Mouse (Mus musculus) limb, embryonic 13.5 days (tissue): ENCODE data around the gene Flt4. TPM values are rescaled to one million over a fixed set of nuclear protein-coding genes. Genes with fewer than 3 reads are reported as not detected.

Experiments
- polyA plus RNA-seq: library from polyadenylated mRNA; unstranded; fragments of >200 nt; fragmentation: Nextera tagmentation; extraction: Ambion mirVana; gene quantifications from 2 replicates; pipeline ENCODE4 v1.2.1, GENCODE M21; 2015

Flt4 gene
- polyA plus RNA-seq, 1 experiment from 2014 or later: 4.2 TPM

Other genes with a start within 250 kb of the Flt4 start
- gene Olfr1389, start 186.2 kb upstream of the Flt4 start, polyA plus RNA-seq: not detected in 2 replicates
- gene Olfr1388, start 172.6 kb upstream of the Flt4 start, polyA plus RNA-seq: 0.06 TPM in 1 of 2 replicates, not detected in the other
- gene Olfr1387, start 153.9 kb upstream of the Flt4 start, polyA plus RNA-seq: not detected in 2 replicates
- not detected in 2 replicates for gene Olfr1386, start 144.2 kb upstream of the Flt4 start, polyA plus RNA-seq
- 0.04 TPM in 1 of 2 replicates, not detected in the other for gene Olfr1385, start 120.2 kb upstream of the Flt4 start, polyA plus RNA-seq
- not detected in 2 replicates for gene Olfr1384, start 102.5 kb upstream of the Flt4 start, polyA plus RNA-seq
- gene Olfr1383, start 89.6 kb upstream of the Flt4 start, polyA plus RNA-seq: not detected in 2 replicates
- not detected in 2 replicates for gene Olfr1382, start 81.0 kb upstream of the Flt4 start, polyA plus RNA-seq
- gene Olfr1381, start 65.8 kb upstream of the Flt4 start, polyA plus RNA-seq: not detected in 2 replicates
- not detected in 2 replicates for gene Olfr1380, start 52.4 kb upstream of the Flt4 start, polyA plus RNA-seq
- not detected in 2 replicates for gene Scgb3a1, start 54.3 kb downstream of the Flt4 start, polyA plus RNA-seq
- 62.0 and 64.8 TPM in 2 replicates for gene Cnot6, start 103.5 kb downstream of the Flt4 start, polyA plus RNA-seq
- gene Gfpt2, start 184.9 kb downstream of the Flt4 start, polyA plus RNA-seq: 37.2 and 39.3 TPM in 2 replicates
- gene Mapk9, start 237.5 kb downstream of the Flt4 start, polyA plus RNA-seq: 36.1 and 38.2 TPM in 2 replicates